Mouse (Mus musculus): ENCODE results near the gene Pcbp3. TPM values are rescaled to one million over a fixed set of nuclear protein-coding genes. Genes with fewer than 3 reads are reported as not detected.
A peak's percentile ranks its signal among the peaks of the same experiment; 100 is the strongest.

Pcbp3 gene
- polyA plus RNA-seq, 1 experiment from 2014 or later = 29.0 TPM

DNA sequence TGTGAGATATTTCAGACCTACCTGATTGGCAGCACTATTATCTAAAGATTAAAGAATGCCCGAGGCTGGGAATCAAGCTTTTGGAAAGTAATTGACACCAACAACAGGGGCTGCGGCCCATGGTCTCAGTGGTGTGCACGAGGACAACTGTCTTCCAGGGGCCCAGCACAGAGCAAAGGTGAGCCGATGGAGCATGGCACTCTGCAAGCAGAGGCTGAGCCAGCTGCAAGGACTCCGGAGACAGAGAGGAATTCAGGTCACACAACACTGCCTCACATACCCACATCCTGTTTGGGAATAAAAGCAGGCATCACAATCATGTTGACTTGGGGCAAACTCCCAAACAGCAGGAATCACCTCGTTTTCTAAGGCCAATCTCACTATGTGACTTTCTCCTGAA, 5.5 kb downstream of the Pcbp3 start:
- H3K9me3 ChIP-seq (ENCODE audit: control insufficient read depth, low read length) = no peaks in the 10 kb centered on the region
- H3K4me3 ChIP-seq (ENCODE audit: low read depth, low read length) = no peak overlapping the region
- no peak for ATAC-seq (replicated peaks; ENCODE audit: low FRiP score, low TSS enrichment, low read depth)
- peaks cover 5% of the 10 kb centered on the region; the same call in 1 of the 2 replicates for H3K4me1 ChIP-seq (replicated peaks; ENCODE audit: control insufficient read depth, insufficient read depth, low read length)
- H3K4me2 ChIP-seq (ENCODE audit: low read length) = no peak overlapping the region
- H3K36me3 ChIP-seq (ENCODE audit: control insufficient read depth, insufficient read depth, low read length) = 0 out of 2 replicates have a peak, but pooled peaks cover 3% of the 10 kb centered on the region
- 49% methylated on average over 6 of the region's 6 CpGs for WGBS
- no peaks in the 10 kb centered on the region for H3K27me3 ChIP-seq (replicated peaks; ENCODE audit: control insufficient read depth, insufficient read depth, low read length)
- H3K9ac ChIP-seq (ENCODE audit: low read length) = no peak overlapping the region
- no peak for DNase-seq (ENCODE audit: low spot score)
- no peak overlapping the region for H3K27ac ChIP-seq (ENCODE audit: low read depth)

DNA sequence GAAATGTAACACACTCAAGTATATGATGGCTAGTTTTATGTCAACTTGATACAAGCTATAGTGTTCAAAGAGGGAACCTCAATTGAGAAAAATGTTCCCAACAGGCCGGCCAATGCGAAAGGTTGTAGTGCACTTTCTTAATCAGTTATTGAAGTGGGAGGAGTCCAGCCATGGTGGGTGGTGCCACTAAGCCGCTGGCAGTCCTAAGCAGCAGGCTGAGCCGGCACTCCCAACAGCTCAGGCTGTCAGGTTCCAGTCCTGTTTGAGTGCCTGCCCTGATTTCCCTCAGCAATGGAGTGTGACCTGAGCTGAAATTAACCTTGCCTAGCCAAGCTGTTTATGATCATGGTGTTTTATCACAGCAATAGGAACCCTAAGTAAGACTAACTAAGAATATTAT, 20.6 kb downstream of the Pcbp3 start:
- H3K4me2 ChIP-seq (ENCODE audit: low read length) = no peak overlapping the region
- 71% methylated on average over 4 of the region's 4 CpGs for WGBS
- ATAC-seq (replicated peaks; ENCODE audit: low FRiP score, low TSS enrichment, low read depth) (no peak), DNase-seq (ENCODE audit: low spot score) (no peak)
- H3K27me3 ChIP-seq (replicated peaks; ENCODE audit: control insufficient read depth, insufficient read depth, low read length) = no peaks in the 10 kb centered on the region
- no peaks in the 10 kb centered on the region for H3K36me3 ChIP-seq (ENCODE audit: control insufficient read depth, insufficient read depth, low read length)
- no peak overlapping the region for H3K27ac ChIP-seq (ENCODE audit: low read depth)
- H3K9ac ChIP-seq (ENCODE audit: low read length) = no peak overlapping the region
- no peak overlapping the region for H3K4me3 ChIP-seq (ENCODE audit: low read depth, low read length)
- no peaks in the 10 kb centered on the region for H3K4me1 ChIP-seq (replicated peaks; ENCODE audit: control insufficient read depth, insufficient read depth, low read length)
- H3K9me3 ChIP-seq (ENCODE audit: control insufficient read depth, low read length) = no peaks in the 10 kb centered on the region

DNA sequence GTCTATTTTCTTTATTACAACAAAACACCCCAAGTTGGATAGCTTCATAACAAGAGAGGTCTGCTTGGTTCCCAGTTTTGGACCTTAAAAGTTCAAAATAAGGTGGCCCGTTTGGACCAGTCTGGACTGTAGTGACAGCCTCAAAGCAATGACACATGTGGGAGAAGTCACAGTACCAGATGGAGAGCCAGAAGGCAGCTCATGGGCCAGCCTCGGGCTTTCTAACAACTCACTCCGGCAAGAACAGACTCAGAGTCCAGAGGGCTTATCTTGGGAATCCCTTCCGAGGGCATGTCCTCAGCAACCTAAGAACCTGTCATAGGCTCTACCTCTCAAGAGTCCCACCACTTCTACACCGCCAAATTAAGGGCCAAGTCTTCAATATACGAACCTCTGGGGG, 24.9 kb downstream of the Pcbp3 start:
- WGBS = 92% methylated on average over 6 of the region's 6 CpGs
- Histone ChIP-seq H3K36me3 (ENCODE audit: control insufficient read depth, insufficient read depth, low read length) (no peaks in the 10 kb centered on the region), H3K9ac (ENCODE audit: low read length) (no peak overlapping the region), H3K27ac (ENCODE audit: low read depth) (no peak overlapping the region), H3K4me3 (ENCODE audit: low read depth, low read length) (no peak overlapping the region), H3K9me3 (ENCODE audit: control insufficient read depth, low read length) (no peaks in the 10 kb centered on the region), H3K27me3 (replicated peaks; ENCODE audit: control insufficient read depth, insufficient read depth, low read length) (no peaks in the 10 kb centered on the region), H3K4me2 (ENCODE audit: low read length) (no peak overlapping the region), H3K4me1 (replicated peaks; ENCODE audit: control insufficient read depth, insufficient read depth, low read length) (no peaks in the 10 kb centered on the region)
- DNase-seq (ENCODE audit: low spot score) (no peak), ATAC-seq (replicated peaks; ENCODE audit: low FRiP score, low TSS enrichment, low read depth) (no peak)

DNA sequence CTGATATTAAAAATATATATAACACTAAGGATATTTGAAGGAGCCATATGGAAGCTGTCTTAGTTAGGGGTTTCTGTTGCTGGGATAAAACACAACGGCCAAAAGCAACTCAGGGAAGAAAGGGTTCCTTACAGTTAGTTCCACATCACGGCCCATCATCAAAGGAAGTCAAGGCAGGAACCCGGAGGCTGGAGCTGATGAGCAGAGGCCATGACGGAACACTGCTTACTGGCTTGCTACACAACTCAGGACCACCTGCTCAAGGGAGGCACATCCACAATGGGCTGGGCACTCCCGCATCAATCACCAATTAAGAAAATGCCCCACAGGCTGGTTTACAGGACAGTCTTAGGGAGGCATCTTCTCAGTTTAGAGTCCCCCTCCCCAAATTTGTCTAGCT, 26.9 kb downstream of the Pcbp3 start:
- Histone ChIP-seq H3K4me3 (ENCODE audit: low read depth, low read length) (no peak overlapping the region), H3K27me3 (replicated peaks; ENCODE audit: control insufficient read depth, insufficient read depth, low read length) (no peaks in the 10 kb centered on the region), H3K36me3 (ENCODE audit: control insufficient read depth, insufficient read depth, low read length) (no peaks in the 10 kb centered on the region), H3K27ac (ENCODE audit: low read depth) (no peak overlapping the region), H3K9me3 (ENCODE audit: control insufficient read depth, low read length) (no peaks in the 10 kb centered on the region), H3K9ac (ENCODE audit: low read length) (no peak overlapping the region), H3K4me2 (ENCODE audit: low read length) (no peak overlapping the region), H3K4me1 (replicated peaks; ENCODE audit: control insufficient read depth, insufficient read depth, low read length) (no peaks in the 10 kb centered on the region)
- 84% methylated on average over 5 of the region's 5 CpGs for WGBS
- DNase-seq (ENCODE audit: low spot score) = no peak
- no peak for ATAC-seq (replicated peaks; ENCODE audit: low FRiP score, low TSS enrichment, low read depth)

DNA sequence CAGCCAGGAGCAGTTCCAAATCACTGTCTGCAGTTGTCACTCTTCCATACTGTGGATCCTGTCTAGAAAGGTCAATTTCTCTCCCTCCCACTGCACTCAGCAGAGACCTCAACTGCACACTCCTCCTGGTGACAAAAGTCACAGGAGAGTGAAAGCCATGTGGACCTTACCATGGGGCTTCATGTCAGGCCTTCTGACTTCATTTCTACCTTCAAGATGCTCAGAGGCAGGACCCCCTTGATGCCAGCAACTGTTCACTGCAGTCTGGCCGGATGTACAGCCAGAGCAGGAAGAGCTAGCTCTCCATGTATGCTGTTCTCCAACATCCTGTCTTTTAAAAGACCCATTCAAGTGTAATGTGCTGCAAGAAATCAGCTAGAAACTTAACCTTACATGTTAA, 29.9 kb downstream of the Pcbp3 start:
- no peaks in the 10 kb centered on the region for H3K27me3 ChIP-seq (replicated peaks; ENCODE audit: control insufficient read depth, insufficient read depth, low read length)
- no peak overlapping the region for H3K4me2 ChIP-seq (ENCODE audit: low read length)
- H3K27ac ChIP-seq (ENCODE audit: low read depth) = no peak overlapping the region
- ATAC-seq (replicated peaks; ENCODE audit: low FRiP score, low TSS enrichment, low read depth) = no peak
- H3K9me3 ChIP-seq (ENCODE audit: control insufficient read depth, low read length) = no peaks in the 10 kb centered on the region
- no peaks in the 10 kb centered on the region for H3K36me3 ChIP-seq (ENCODE audit: control insufficient read depth, insufficient read depth, low read length)
- H3K4me3 ChIP-seq (ENCODE audit: low read depth, low read length) = no peak overlapping the region
- WGBS = 76% methylated on average over 1 of the region's 1 CpGs
- DNase-seq (ENCODE audit: low spot score) = no peak
- H3K9ac ChIP-seq (ENCODE audit: low read length) = no peak overlapping the region
- no peaks in the 10 kb centered on the region for H3K4me1 ChIP-seq (replicated peaks; ENCODE audit: control insufficient read depth, insufficient read depth, low read length)

DNA sequence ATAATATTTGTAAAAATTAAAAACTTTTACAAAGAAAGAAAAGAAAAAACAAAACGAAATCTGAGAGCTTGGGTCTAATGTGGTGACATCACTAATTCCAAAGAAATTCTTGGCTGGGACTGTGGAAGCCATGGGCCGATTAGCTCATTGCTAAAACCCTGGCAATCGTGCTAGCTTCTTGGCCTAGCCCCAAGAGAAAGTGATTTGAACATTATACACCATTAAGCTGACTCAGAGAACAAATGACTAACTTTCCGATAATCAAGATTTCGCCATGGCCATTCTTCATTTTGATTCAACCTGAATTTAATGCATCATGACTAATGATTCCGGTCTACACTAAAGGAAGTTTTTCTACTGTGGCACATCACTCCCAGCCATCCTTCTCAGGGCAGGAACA, 30.6 kb downstream of the Pcbp3 start:
- no peaks in the 10 kb centered on the region for H3K27me3 ChIP-seq (replicated peaks; ENCODE audit: control insufficient read depth, insufficient read depth, low read length)
- no peaks in the 10 kb centered on the region for H3K9me3 ChIP-seq (ENCODE audit: control insufficient read depth, low read length)
- H3K4me3 ChIP-seq (ENCODE audit: low read depth, low read length) = no peak overlapping the region
- WGBS = 76% methylated on average over 6 of the region's 6 CpGs
- H3K36me3 ChIP-seq (ENCODE audit: control insufficient read depth, insufficient read depth, low read length) = no peaks in the 10 kb centered on the region
- no peak overlapping the region for H3K27ac ChIP-seq (ENCODE audit: low read depth)
- DNase-seq (ENCODE audit: low spot score) = no peak
- ATAC-seq (replicated peaks; ENCODE audit: low FRiP score, low TSS enrichment, low read depth) = no peak
- no peak overlapping the region for H3K4me2 ChIP-seq (ENCODE audit: low read length)
- no peak overlapping the region for H3K9ac ChIP-seq (ENCODE audit: low read length)
- H3K4me1 ChIP-seq (replicated peaks; ENCODE audit: control insufficient read depth, insufficient read depth, low read length) = no peaks in the 10 kb centered on the region

DNA sequence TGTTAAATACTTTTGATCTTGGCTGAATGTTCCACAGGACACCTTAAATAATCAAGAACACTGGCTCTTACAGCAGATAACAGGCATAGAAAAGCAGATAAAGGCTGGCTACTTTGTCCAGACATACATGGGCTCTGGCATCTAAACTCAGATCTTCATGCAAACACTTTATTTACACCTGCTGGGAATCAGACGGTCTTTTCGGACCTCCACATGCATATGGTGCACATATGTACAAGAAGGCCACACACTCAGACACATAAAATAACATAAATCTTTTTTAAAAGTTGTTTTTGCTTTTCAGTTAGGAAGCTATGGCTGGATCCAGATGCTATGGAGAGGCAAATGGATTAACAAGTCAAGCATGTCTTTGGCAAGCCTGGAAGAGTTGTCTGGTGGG, 37.2 kb downstream of the Pcbp3 start:
- 92% methylated on average over 2 of the region's 2 CpGs for WGBS
- Histone ChIP-seq H3K4me2 (ENCODE audit: low read length) (no peak overlapping the region), H3K9ac (ENCODE audit: low read length) (no peak overlapping the region), H3K36me3 (ENCODE audit: control insufficient read depth, insufficient read depth, low read length) (no peaks in the 10 kb centered on the region), H3K9me3 (ENCODE audit: control insufficient read depth, low read length) (no peaks in the 10 kb centered on the region), H3K4me1 (replicated peaks; ENCODE audit: control insufficient read depth, insufficient read depth, low read length) (no peaks in the 10 kb centered on the region), H3K27me3 (replicated peaks; ENCODE audit: control insufficient read depth, insufficient read depth, low read length) (no peaks in the 10 kb centered on the region), H3K27ac (ENCODE audit: low read depth) (no peak overlapping the region), H3K4me3 (ENCODE audit: low read depth, low read length) (no peak overlapping the region)
- no peak for ATAC-seq (replicated peaks; ENCODE audit: low FRiP score, low TSS enrichment, low read depth)
- DNase-seq (ENCODE audit: low spot score) = no peak

DNA sequence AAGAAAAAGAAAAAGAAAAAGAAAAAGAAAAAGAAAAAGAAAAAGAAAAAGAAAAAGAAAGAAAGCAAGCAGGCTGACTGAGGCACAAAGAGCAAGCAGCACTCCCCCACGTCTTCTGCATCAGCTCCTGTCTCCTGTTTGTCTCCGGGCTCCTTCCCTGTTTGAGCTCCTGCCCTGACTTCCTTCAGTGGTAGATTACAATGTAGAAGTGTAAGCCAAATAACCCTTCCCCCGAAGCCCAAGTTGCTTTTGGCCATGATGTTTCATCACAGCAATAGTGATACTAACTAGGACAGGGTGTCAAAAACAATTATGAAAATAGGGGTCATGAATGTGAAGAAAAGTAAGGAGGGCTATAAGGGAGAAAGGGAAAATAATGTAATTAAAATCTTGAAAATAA, 43.6 kb downstream of the Pcbp3 start:
- no peaks in the 10 kb centered on the region for H3K9me3 ChIP-seq (ENCODE audit: control insufficient read depth, low read length)
- 87% methylated on average over 3 of the region's 3 CpGs for WGBS
- ATAC-seq (replicated peaks; ENCODE audit: low FRiP score, low TSS enrichment, low read depth) = no peak

DNA sequence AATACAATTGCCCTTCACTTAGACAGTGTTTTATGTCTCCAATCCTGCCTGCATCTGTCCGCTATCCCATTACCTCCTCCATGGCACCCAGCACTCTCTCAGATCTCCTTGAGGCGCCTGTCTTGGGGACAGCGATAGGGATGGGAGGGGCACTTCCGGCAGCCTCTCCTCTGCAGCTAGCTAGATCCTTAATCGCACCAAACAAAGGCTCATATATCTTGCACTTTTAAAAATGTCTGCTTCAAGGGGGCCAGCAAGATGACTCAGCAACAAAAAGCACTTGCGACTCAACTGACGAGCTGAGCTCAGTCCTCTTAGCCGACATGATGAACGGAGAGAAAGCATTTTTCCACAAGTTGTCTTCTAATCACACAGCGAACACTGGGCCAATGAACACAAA, 55.3 kb downstream of the Pcbp3 start:
- DNase-seq (ENCODE audit: low spot score) (no peak), ATAC-seq (replicated peaks; ENCODE audit: low FRiP score, low TSS enrichment, low read depth) (peak; percentile 56)
- Histone ChIP-seq H3K27me3 (replicated peaks; ENCODE audit: control insufficient read depth, insufficient read depth, low read length) (no peaks in the 10 kb centered on the region), H3K9me3 (ENCODE audit: control insufficient read depth, low read length) (no peaks in the 10 kb centered on the region), H3K4me3 (ENCODE audit: low read depth, low read length) (no peak overlapping the region), H3K36me3 (ENCODE audit: control insufficient read depth, insufficient read depth, low read length) (no peaks in the 10 kb centered on the region), H3K27ac (ENCODE audit: low read depth) (peak overlapping the region; percentile 29; the same call in 1 of the 2 replicates), H3K4me2 (ENCODE audit: low read length) (peak overlapping the region; percentile 20), H3K4me1 (replicated peaks; ENCODE audit: control insufficient read depth, insufficient read depth, low read length) (peaks cover 30% of the 10 kb centered on the region), H3K9ac (ENCODE audit: low read length) (no peak overlapping the region)
- 38% methylated on average over 10 of the region's 10 CpGs for WGBS

More for the DNA sequence above, 43.6 kb downstream of the Pcbp3 start:
- Histone ChIP-seq H3K4me1 (replicated peaks; ENCODE audit: control insufficient read depth, insufficient read depth, low read length) (no peaks in the 10 kb centered on the region), H3K36me3 (ENCODE audit: control insufficient read depth, insufficient read depth, low read length) (no peaks in the 10 kb centered on the region), H3K27me3 (replicated peaks; ENCODE audit: control insufficient read depth, insufficient read depth, low read length) (no peaks in the 10 kb centered on the region), H3K4me2 (ENCODE audit: low read length) (no peak overlapping the region), H3K27ac (ENCODE audit: low read depth) (no peak overlapping the region), H3K9ac (ENCODE audit: low read length) (no peak overlapping the region), H3K4me3 (ENCODE audit: low read depth, low read length) (no peak overlapping the region)
- no peak for DNase-seq (ENCODE audit: low spot score)
